Mouse (Mus musculus): ENCODE results near the gene Rfng.
A peak's percentile ranks its signal among the peaks of the same experiment; 100 is the strongest.

GRCm38 (mm10) chr11:120800061-120800904 lies 16.3 kb upstream of the Rfng start:
- TF ChIP-seq CTCF (IDR thresholded peaks at IDR 0.05; ENCODE audit: borderline replicate concordance, extremely low read depth, insufficient read depth, insufficient read length), result peak; percentile 92
- no peak for TF ChIP-seq POLR2A (IDR thresholded peaks at IDR 0.05; ENCODE audit: borderline replicate concordance, extremely low read depth, insufficient read depth, insufficient read length, poor library complexity, severe bottlenecking)

Data from brain, embryonic 14.5 days (tissue).